Mouse (Mus musculus): ENCODE data around the gene Adgre5. TPM values are rescaled to one million over a fixed set of nuclear protein-coding genes. Genes with fewer than 3 reads are reported as not detected.

Adgre5 gene
- polyA plus RNA-seq, 1 experiment: 114 TPM

- Histone ChIP-seq H3K4me3 (ENCODE audit: insufficient read depth, poor library complexity, severe bottlenecking) (no peak overlapping the region), H3K36me3 (ENCODE audit: control insufficient read depth, insufficient read depth) (peaks cover 9% of the 10 kb centered on the region), H3K79me2 (ENCODE audit: control insufficient read depth, insufficient read depth) (no peaks in the 10 kb centered on the region), H3K27me3 (ENCODE audit: control insufficient read depth, insufficient read depth, insufficient read length) (no peaks in the 10 kb centered on the region), H3K79me3 (ENCODE audit: low read depth) (no peaks in the 10 kb centered on the region), H3ac (ENCODE audit: control insufficient read depth, insufficient read length, low read depth) (no peak overlapping the region)
- TF ChIP-seq USF1 (IDR thresholded peaks at IDR 0.05; ENCODE audit: low read depth) (no peak), MAX (IDR thresholded peaks at IDR 0.05) (no peak), CEBPB (IDR thresholded peaks at IDR 0.05; ENCODE audit: low read depth) (no peak), MYOD1 (IDR thresholded peaks at IDR 0.05; ENCODE audit: control insufficient read depth, insufficient read length, low read depth) (no peak), CTCF (IDR thresholded peaks at IDR 0.05; ENCODE audit: control insufficient read depth, insufficient read depth, insufficient read length) (no peak), FOSL1 (IDR thresholded peaks at IDR 0.05; ENCODE audit: insufficient read depth, low read length, poor library complexity, severe bottlenecking) (no peak), MYOG (IDR thresholded peaks at IDR 0.05; ENCODE audit: control insufficient read depth, extremely low read depth, insufficient read length) (no peak)
Observed at GRCm38 (mm10) chr8:83674497-83674896, 66.6 kb downstream of the Adgre5 start.

Small RNAs within 50 kb of the gene (microRNA-seq; reads per million reads assigned to microRNA genes)
- 0.24 reads per million for gene Mir1668 (ENCODE audit: borderline microRNAs expressed)

Other genes with a start within 250 kb of the Adgre5 start
- gene Olfr370, start 205.5 kb downstream of the Adgre5 start, polyA plus RNA-seq (2012; fragmentation: generic; extraction: Trizol): not detected
- 302 TPM for gene Ndufb7, start 174.7 kb downstream of the Adgre5 start, polyA plus RNA-seq (2012; fragmentation: generic; extraction: Trizol)
- gene Tecr, start 133.4 kb downstream of the Adgre5 start, polyA plus RNA-seq (2012; fragmentation: generic; extraction: Trizol): 193 TPM
- 41.0 TPM for gene Dnajb1, start 133.1 kb downstream of the Adgre5 start, polyA plus RNA-seq (2012; fragmentation: generic; extraction: Trizol)
- 81.8 TPM for gene Gipc1, start 88.6 kb downstream of the Adgre5 start, polyA plus RNA-seq (2012; fragmentation: generic; extraction: Trizol)
- gene Ptger1, start 74.6 kb downstream of the Adgre5 start, polyA plus RNA-seq (2012; fragmentation: generic; extraction: Trizol): 0.56 TPM
- gene Pkn1, start 42.1 kb downstream of the Adgre5 start, polyA plus RNA-seq (2012; fragmentation: generic; extraction: Trizol): 26.6 TPM
- gene Ddx39, start 26.1 kb downstream of the Adgre5 start, polyA plus RNA-seq (2012; fragmentation: generic; extraction: Trizol): 271 TPM
- gene Adgrl1, start 158.8 kb upstream of the Adgre5 start, polyA plus RNA-seq (2012; fragmentation: generic; extraction: Trizol): 16.6 TPM
- gene Gm10644, start 213.9 kb upstream of the Adgre5 start, polyA plus RNA-seq (2012; fragmentation: generic; extraction: Trizol): 0.08 TPM
- 140 TPM for gene Asf1b, start 214.2 kb upstream of the Adgre5 start, polyA plus RNA-seq (2012; fragmentation: generic; extraction: Trizol)
- 75.1 TPM for gene Prkaca, start 231.7 kb upstream of the Adgre5 start, polyA plus RNA-seq (2012; fragmentation: generic; extraction: Trizol)

All from C2C12 (cell line).